Mouse (Mus musculus) thymus, postnatal 10 days (tissue): ENCODE data around the gene Haus3.

Source experiments
- DNase-seq, 2 experiments: peaks; one replicate each; pipeline ENCODE4 v3.0.0; 2021; ENCODE audit warnings: low spot score in 2 of 2

Gene Haus3

GRCm38 (mm10) chr5:34186961-34187391, 17.6 kb upstream of the Haus3 start:
- DNase-seq = peak in 1 of 2 experiments; percentile 35

- DNase-seq = no peak
Observed at GRCm38 (mm10) chr5:34186391-34186790, 17.1 kb upstream of the Haus3 start.

- DNase-seq = no peak
Observed at GRCm38 (mm10) chr5:34185791-34186190, 16.5 kb upstream of the Haus3 start.

GRCm38 (mm10) chr5:34185051-34185580, 15.8 kb upstream of the Haus3 start:
- peak in 1 of 2 experiments; percentile 2 for DNase-seq

GRCm38 (mm10) chr5:34183976-34184375, 14.6 kb upstream of the Haus3 start:
- no peak for DNase-seq

- peak in 1 of 2 experiments; percentile 2 for DNase-seq
Observed at GRCm38 (mm10) chr5:34183156-34183880, 14.0 kb upstream of the Haus3 start.

GRCm38 (mm10) chr5:34182486-34182885, 13.2 kb upstream of the Haus3 start:
- DNase-seq = no peak

- DNase-seq = no peak
Observed at GRCm38 (mm10) chr5:34177821-34178220, 8.5 kb upstream of the Haus3 start.

GRCm38 (mm10) chr5:34177091-34177490, 7.8 kb upstream of the Haus3 start:
- DNase-seq = no peak

GRCm38 (mm10) chr5:34176691-34177090, 7.4 kb upstream of the Haus3 start:
- DNase-seq = no peak

GRCm38 (mm10) chr5:34175403-34175694, 6.0 kb upstream of the Haus3 start:
- no peak for DNase-seq

- no peak for DNase-seq
Observed at GRCm38 (mm10) chr5:34174550-34175402, 5.4 kb upstream of the Haus3 start.

- DNase-seq = peak in 1 of 2 experiments; percentile 4
Observed at GRCm38 (mm10) chr5:34174021-34174420, 4.7 kb upstream of the Haus3 start.

- DNase-seq = no peak
Observed at GRCm38 (mm10) chr5:34170726-34171125, 1.4 kb upstream of the Haus3 start.

GRCm38 (mm10) chr5:34169954-34170353, 627 bp upstream of the Haus3 start:
- no peak for DNase-seq

GRCm38 (mm10) chr5:34167857-34168256, 1.5 kb downstream of the Haus3 start:
- no peak for DNase-seq

GRCm38 (mm10) chr5:34165793-34166192, 3.5 kb downstream of the Haus3 start:
- DNase-seq = no peak

- no peak for DNase-seq
Observed at GRCm38 (mm10) chr5:34148476-34148875, 20.9 kb downstream of the Haus3 start.

GRCm38 (mm10) chr5:34147554-34147953, 21.8 kb downstream of the Haus3 start:
- no peak for DNase-seq

GRCm38 (mm10) chr5:34139751-34140150, 29.6 kb downstream of the Haus3 start:
- peak; percentile 35 to 63 for DNase-seq

GRCm38 (mm10) chr5:34132731-34133130, 36.6 kb downstream of the Haus3 start:
- DNase-seq = no peak

GRCm38 (mm10) chr5:34124131-34124530, 45.2 kb downstream of the Haus3 start:
- DNase-seq = no peak
